In genomic region chr4:132464255-132464613, GRCm38 (mm10) we compare ENCODE assay signal across 7 mouse cellular contexts. TPM values are rescaled to one million over a fixed set of nuclear protein-coding genes. Genes with fewer than 3 reads are reported as not detected.
DNase-seq lines count a peak whose midpoint lies in the region; ATAC-seq and TF ChIP-seq lines count a peak whose summit lies in the region.

No protein-coding gene starts in this region.

- no peak for DNase-seq in lung, postnatal 10 days
- DNase-seq in cerebellum, postnatal 36 days: no peak

- 1% methylated on average over 5 of the region's 5 CpGs for WGBS in lung, embryonic 15.5 days
- 4% methylated on average over 5 of the region's 5 CpGs for WGBS in embryonic facial prominence, embryonic 13.5 days
- 0% methylated on average over 5 of the region's 5 CpGs for WGBS in intestine, postnatal 0 days
- under 1% methylated on average over 5 of the region's 5 CpGs for WGBS in stomach, embryonic 14.5 days

- no peak for TF ChIP-seq CTCF in intestine, postnatal 0 days (IDR thresholded peaks at IDR 0.05; ENCODE audit: low read depth)

- H3K4me3 ChIP-seq in lung, embryonic 15.5 days: peak overlapping the region; percentile 81
- peak overlapping the region; percentile 71 for H3K4me3 ChIP-seq in embryonic facial prominence, embryonic 13.5 days
- peak overlapping the region; percentile 65 for H3K4me3 ChIP-seq in intestine, postnatal 0 days (ENCODE audit: low read depth, low read length)
- peak overlapping the region; percentile 80 for H3K4me3 ChIP-seq in stomach, embryonic 14.5 days (ENCODE audit: low read depth, low read length)

- ATAC-seq in lung, embryonic 15.5 days (ENCODE audit: borderline replicate concordance, extremely low read depth, low FRiP score, low TSS enrichment): peak; percentile 23; the same call in 1 of the 2 replicates
- ATAC-seq in embryonic facial prominence, embryonic 13.5 days (ENCODE audit: insufficient number of reproducible peaks, insufficient read depth, low FRiP score, low TSS enrichment, low read depth): no peak
- ATAC-seq in intestine, postnatal 0 days: 0 out of 2 replicates have a peak, but pooled peaks have one; percentile 4
- no peak for ATAC-seq in stomach, embryonic 14.5 days (ENCODE audit: insufficient number of reproducible peaks, insufficient read depth, low FRiP score, low read depth)
- ATAC-seq in megakaryocyte progenitor cell, adult 5-6 weeks (replicated peaks; ENCODE audit: poor library complexity): no peak

- no peaks in the 10 kb centered on the region for H3K9me3 ChIP-seq in lung, embryonic 15.5 days
- H3K9me3 ChIP-seq in embryonic facial prominence, embryonic 13.5 days: no peaks in the 10 kb centered on the region
- no peaks in the 10 kb centered on the region for H3K9me3 ChIP-seq in intestine, postnatal 0 days (ENCODE audit: control insufficient read depth)
- no peaks in the 10 kb centered on the region for H3K9me3 ChIP-seq in stomach, embryonic 14.5 days (ENCODE audit: control insufficient read depth, low read depth, low read length)

- peak overlapping the region; percentile 83; the same call in 1 of the 2 replicates for H3K9ac ChIP-seq in lung, embryonic 15.5 days
- peak overlapping the region; percentile 86 for H3K9ac ChIP-seq in embryonic facial prominence, embryonic 13.5 days
- H3K9ac ChIP-seq in intestine, postnatal 0 days (ENCODE audit: low read depth, low read length): no peak overlapping the region
- no peak overlapping the region for H3K9ac ChIP-seq in stomach, embryonic 14.5 days (replicated peaks; ENCODE audit: low read depth, low read length)

- no peaks in the 10 kb centered on the region for H3K27me3 ChIP-seq in lung, embryonic 15.5 days
- no peaks in the 10 kb centered on the region for H3K27me3 ChIP-seq in embryonic facial prominence, embryonic 13.5 days
- no peaks in the 10 kb centered on the region for H3K27me3 ChIP-seq in intestine, postnatal 0 days (replicated peaks; ENCODE audit: control insufficient read depth, insufficient read depth, low read length)
- no peaks in the 10 kb centered on the region for H3K27me3 ChIP-seq in stomach, embryonic 14.5 days (ENCODE audit: control insufficient read depth, insufficient read depth, low read length)

- peaks cover 20% of the 10 kb centered on the region for H3K36me3 ChIP-seq in lung, embryonic 15.5 days
- peaks cover 22% of the 10 kb centered on the region for H3K36me3 ChIP-seq in embryonic facial prominence, embryonic 13.5 days
- H3K36me3 ChIP-seq in intestine, postnatal 0 days (ENCODE audit: control insufficient read depth, insufficient read depth): peaks cover 14% of the 10 kb centered on the region; the same call in 1 of the 2 replicates
- H3K36me3 ChIP-seq in stomach, embryonic 14.5 days (ENCODE audit: control insufficient read depth, insufficient read depth, low read length): peaks cover 18% of the 10 kb centered on the region

- H3K4me1 ChIP-seq in lung, embryonic 15.5 days: peaks cover 12% of the 10 kb centered on the region; the same call in 1 of the 2 replicates
- H3K4me1 ChIP-seq in embryonic facial prominence, embryonic 13.5 days: peaks cover 13% of the 10 kb centered on the region
- no peaks in the 10 kb centered on the region for H3K4me1 ChIP-seq in intestine, postnatal 0 days (replicated peaks; ENCODE audit: control insufficient read depth, insufficient read depth, low read length)
- peaks cover 11% of the 10 kb centered on the region for H3K4me1 ChIP-seq in stomach, embryonic 14.5 days (ENCODE audit: control insufficient read depth, insufficient read depth, low read length)

- H3K4me2 ChIP-seq in lung, embryonic 15.5 days: peak overlapping the region; percentile 73
- peak overlapping the region; percentile 79 for H3K4me2 ChIP-seq in embryonic facial prominence, embryonic 13.5 days
- H3K4me2 ChIP-seq in intestine, postnatal 0 days (replicated peaks; ENCODE audit: low read depth): peak overlapping the region; percentile 79
- peak overlapping the region; percentile 89 for H3K4me2 ChIP-seq in stomach, embryonic 14.5 days (replicated peaks; ENCODE audit: low read depth, low read length)

- H3K27ac ChIP-seq in lung, embryonic 15.5 days: 0 out of 2 replicates have a peak overlapping the region, but pooled peaks have one; percentile 69
- H3K27ac ChIP-seq in embryonic facial prominence, embryonic 13.5 days: peak overlapping the region; percentile 71; the same call in 1 of the 2 replicates
- no peak overlapping the region for H3K27ac ChIP-seq in intestine, postnatal 0 days (ENCODE audit: low read depth, low read length)
- H3K27ac ChIP-seq in stomach, embryonic 14.5 days (ENCODE audit: low read length): peak overlapping the region; percentile 48

RNA-seq across cellular contexts. Expression of gene Med18, which starts 0.5 kb away (rescaled TPM):
- 23.3 and 24.2 TPM in 2 replicates for polyA plus RNA-seq in lung, embryonic 15.5 days (2015; fragmentation: Nextera tagmentation; extraction: Ambion mirVana)
- 28.7 and 36.4 TPM in 2 replicates for polyA plus RNA-seq in embryonic facial prominence, embryonic 13.5 days (2015; fragmentation: Nextera tagmentation; extraction: Ambion mirVana)
- 8.8 and 9.5 TPM in 2 replicates for polyA plus RNA-seq in intestine, postnatal 0 days (2015; fragmentation: Nextera tagmentation; extraction: Ambion mirVana)
- 18.8 and 22.8 TPM in 2 replicates for polyA plus RNA-seq in stomach, embryonic 14.5 days (2014; fragmentation: Nextera tagmentation; extraction: Ambion mirVana)
- 11.1 and 18.4 TPM in 2 replicates for total RNA-seq in megakaryocyte progenitor cell, adult 5-6 weeks (2015)
- 10.9 and 16.9 TPM in 2 replicates for total RNA-seq in megakaryocyte progenitor cell, adult 5-6 weeks (2017)

RNA-seq across cellular contexts. Expression of gene Phactr4, which starts 41.9 kb away (rescaled TPM):
- polyA plus RNA-seq in lung, embryonic 15.5 days (2015; fragmentation: Nextera tagmentation; extraction: Ambion mirVana): 17.6 and 18.7 TPM in 2 replicates
- polyA plus RNA-seq in embryonic facial prominence, embryonic 13.5 days (2015; fragmentation: Nextera tagmentation; extraction: Ambion mirVana): 22.7 and 23.6 TPM in 2 replicates
- 16.7 and 17.5 TPM in 2 replicates for polyA plus RNA-seq in intestine, postnatal 0 days (2015; fragmentation: Nextera tagmentation; extraction: Ambion mirVana)
- 26.3 and 27.5 TPM in 2 replicates for polyA plus RNA-seq in stomach, embryonic 14.5 days (2014; fragmentation: Nextera tagmentation; extraction: Ambion mirVana)
- total RNA-seq in megakaryocyte progenitor cell, adult 5-6 weeks (2015): 28.4 and 34.7 TPM in 2 replicates
- total RNA-seq in megakaryocyte progenitor cell, adult 5-6 weeks (2017): 8.9 and 10.1 TPM in 2 replicates

RNA-seq across cellular contexts. Expression of gene Sesn2, which starts 46.1 kb away (rescaled TPM):
- 11.9 and 12.7 TPM in 2 replicates for polyA plus RNA-seq in lung, embryonic 15.5 days (2015; fragmentation: Nextera tagmentation; extraction: Ambion mirVana)
- polyA plus RNA-seq in embryonic facial prominence, embryonic 13.5 days (2015; fragmentation: Nextera tagmentation; extraction: Ambion mirVana): 8.7 and 9.0 TPM in 2 replicates
- polyA plus RNA-seq in intestine, postnatal 0 days (2015; fragmentation: Nextera tagmentation; extraction: Ambion mirVana): 17.2 and 18.0 TPM in 2 replicates
- polyA plus RNA-seq in stomach, embryonic 14.5 days (2014; fragmentation: Nextera tagmentation; extraction: Ambion mirVana): 9.6 and 10.1 TPM in 2 replicates
- total RNA-seq in megakaryocyte progenitor cell, adult 5-6 weeks (2015): 2.4 and 3.4 TPM in 2 replicates
- total RNA-seq in megakaryocyte progenitor cell, adult 5-6 weeks (2017): 2.6 and 3.0 TPM in 2 replicates

Comparison
In these comparisons a context has a peak if more than half of its experiments do, and no peak if none do; other contexts are left out.
1. ATAC-seq: peak in lung, embryonic 15.5 days (single experiment) and intestine, postnatal 0 days (single experiment); none in embryonic facial prominence, embryonic 13.5 days (single experiment), stomach, embryonic 14.5 days (single experiment) and megakaryocyte progenitor cell, adult 5-6 weeks (single experiment).
2. H3K9ac ChIP-seq: peak in lung, embryonic 15.5 days (single experiment) and embryonic facial prominence, embryonic 13.5 days (single experiment); none in intestine, postnatal 0 days (single experiment) and stomach, embryonic 14.5 days (single experiment).
3. Peak in every context shown above with its lines, with median percentiles within 50 percentile points of each other: H3K4me2 ChIP-seq and H3K4me3 ChIP-seq.